Mouse (Mus musculus) liver, embryonic 14.5 days (tissue): Measurements from ENCODE around the gene Atxn1l. TPM values are rescaled to one million over a fixed set of nuclear protein-coding genes. Genes with fewer than 3 reads are reported as not detected.
A peak's percentile ranks its signal among the peaks of the same experiment; 100 is the strongest.

ENCODE experiments used
- ATAC-seq: fragments of 200-750 bp; cut with Nextera tagmentation; 2 replicates; pipeline ENCODE4 v1.8.0; 2017; ENCODE audit warnings: moderate number of reproducible peaks, mild to moderate bottlenecking, moderate library complexity; ENCODE audit not compliant: insufficient read depth
- DNase-seq, 3 experiments: peaks; one replicate each; pipeline ENCODE4 v3.0.0-alpha.2; 2012 to 2013; ENCODE audit warnings: low read depth in 3 of 3, low spot score in 3 of 3
- H3K27ac ChIP-seq: fragments of 300-500 bp; sonication (generic); 2 replicates; pipeline ENCODE4 v1.5.1; 2014; ENCODE audit warnings: moderate library complexity, mild to moderate bottlenecking, control low read depth, inconsistent platforms
- H3K27me3 ChIP-seq: fragments of 300-500 bp; sonication (generic); 2 replicates; pipeline ENCODE4 v1.6.1; 2014; ENCODE audit warnings: mild to moderate bottlenecking, low read length, moderate library complexity; ENCODE audit not compliant: control insufficient read depth, insufficient read depth
- H3K36me3 ChIP-seq: fragments of 300-500 bp; sonication (generic); replicated peaks from 2 replicates; pipeline ENCODE4 v1.6.1; 2014; ENCODE audit warnings: low read depth; ENCODE audit not compliant: control insufficient read depth, insufficient read depth
- H3K4me1 ChIP-seq, 2 experiments: fragments of 200-500 bp in 1 of 2; fragments of 300-500 bp in 1 of 2; sonication (generic) in 1 of 2; replicated peaks; 2 replicates each; pipeline ENCODE4 v1.6.1; 2012 to 2014; ENCODE audit warnings: antibody characterized with exemption in 1 of 2, inconsistent platforms in 1 of 2, low read length in 1 of 2; ENCODE audit not compliant: control insufficient read depth in 2 of 2, insufficient read depth in 2 of 2
- H3K4me2 ChIP-seq: fragments of 300-500 bp; sonication (generic); 2 replicates; pipeline ENCODE4 v1.6.1; 2014; ENCODE audit warnings: low read depth, mild to moderate bottlenecking, control low read depth, moderate library complexity
- H3K4me3 ChIP-seq, 2 experiments: fragments of 200-500 bp in 1 of 2; fragments of 300-500 bp in 1 of 2; sonication (generic) in 1 of 2; 2 replicates each; pipeline ENCODE4 v1.5.1; 2012 to 2014; ENCODE audit warnings: low read depth in 2 of 2, low read length in 2 of 2, mild to moderate bottlenecking in 2 of 2, control low read depth in 1 of 2, inconsistent platforms in 1 of 2, moderate library complexity in 1 of 2; ENCODE audit not compliant: insufficient read depth in 1 of 2
- H3K9ac ChIP-seq: fragments of 300-500 bp; sonication (generic); replicated peaks from 2 replicates; pipeline ENCODE4 v1.6.1; 2014; ENCODE audit warnings: mild to moderate bottlenecking, control low read depth, moderate library complexity
- H3K9me3 ChIP-seq: fragments of 300-500 bp; sonication (generic); 2 replicates; pipeline ENCODE4 v1.6.1; 2016; ENCODE audit warnings: low read length, mixed read lengths; ENCODE audit not compliant: control insufficient read depth
- CTCF ChIP-seq: IDR thresholded peaks from 2 replicates; pipeline ENCODE4 v1.5.1; 2016; ENCODE audit warnings: antibody characterized with exemption, low read depth, control low read depth
- EP300 ChIP-seq: IDR thresholded peaks from 2 replicates; pipeline ENCODE4 v1.6.1; 2016; ENCODE audit warnings: antibody characterized with exemption, low read depth
- WGBS: fragments of 180-500 bp; shearing (Covaris S2); extraction: QIAGEN DNeasy Blood & Tissue Kit; methylation state at CpG from one replicate; pipeline ENCODE4 v1.1.7; 2014; ENCODE audit not compliant: insufficient replicate concordance; 5-methylcytosine and 5-hydroxymethylcytosine counted together
- polyA plus RNA-seq, 2 experiments: library from polyadenylated mRNA; depleted of rRNA in 1 of 2; stranded (reverse) in 1 of 2; unstranded in 1 of 2; fragments of >200 nt; fragmentation: Nextera tagmentation in 1 of 2; extraction: Ambion mirVana in 1 of 2; gene quantifications; 2 replicates each; pipeline versions ENCODE4 v1.2.1 to v1.2.3; 2012 to 2014

Gene Atxn1l
- polyA plus RNA-seq, 2 experiments, result 2.0 to 2.5 TPM

- no peaks in the 10 kb centered on the region for H3K27me3 ChIP-seq
- H3K4me3 ChIP-seq, result peak overlapping the region; percentile 89 to 100
- no peak for ATAC-seq
- peaks cover 7% of the 10 kb centered on the region for H3K36me3 ChIP-seq
- 5% methylated on average over 8 of the region's 8 CpGs for WGBS
- H3K4me2 ChIP-seq, result peak overlapping the region; percentile 86
- peak overlapping the region; percentile 97 for H3K9ac ChIP-seq
- H3K9me3 ChIP-seq, result no peaks in the 10 kb centered on the region
- no peak for DNase-seq
- no peak overlapping the region; the same call in 1 of the 2 replicates for H3K27ac ChIP-seq
- TF ChIP-seq EP300, result no peak
- TF ChIP-seq CTCF, result no peak
- H3K4me1 ChIP-seq, result peaks cover 6% of the 10 kb centered on the region in 2 experiments; a peak in 3 of 4 replicates
These were observed 720 bp downstream of the Atxn1l start for GRCm38 (mm10) chr8:109736819-109737218.

- no peak overlapping the region for H3K4me2 ChIP-seq
- H3K4me3 ChIP-seq, result no peak overlapping the region
- WGBS, result 78% methylated on average over 3 of the region's 3 CpGs
- H3K27me3 ChIP-seq, result no peaks in the 10 kb centered on the region
- H3K4me1 ChIP-seq, result peaks cover 6% of the 10 kb centered on the region in 2 experiments; a peak in 3 of 4 replicates
- TF ChIP-seq CTCF (no peak), EP300 (no peak)
- H3K9me3 ChIP-seq, result no peaks in the 10 kb centered on the region
- no peak overlapping the region for H3K9ac ChIP-seq
- H3K36me3 ChIP-seq, result peaks cover 7% of the 10 kb centered on the region
- DNase-seq (no peak), ATAC-seq (no peak)
- H3K27ac ChIP-seq, result no peak overlapping the region
These were observed 3.5 kb downstream of the Atxn1l start for GRCm38 (mm10) chr8:109734018-109734417.

GRCm38 (mm10) chr8:109731012-109731411, 6.5 kb downstream of the Atxn1l start:
- no peak overlapping the region for H3K9ac ChIP-seq
- no peak for TF ChIP-seq EP300
- TF ChIP-seq CTCF, result no peak
- 59% methylated on average over 3 of the region's 3 CpGs for WGBS
- no peak overlapping the region for H3K27ac ChIP-seq
- H3K36me3 ChIP-seq, result peaks cover 7% of the 10 kb centered on the region
- no peak for DNase-seq
- peaks cover 0 to under 1% of the 10 kb centered on the region in 2 experiments; a peak in 2 of 4 replicates for H3K4me1 ChIP-seq
- no peak for ATAC-seq
- no peaks in the 10 kb centered on the region for H3K27me3 ChIP-seq
- no peak overlapping the region for H3K4me2 ChIP-seq
- no peaks in the 10 kb centered on the region for H3K9me3 ChIP-seq
- no peak overlapping the region for H3K4me3 ChIP-seq

- H3K27ac ChIP-seq, result no peak overlapping the region
These were observed 12.4 kb downstream of the Atxn1l start for GRCm38 (mm10) chr8:109725106-109725505.

GRCm38 (mm10) chr8:109714961-109715360, 22.6 kb downstream of the Atxn1l start:
- no peak overlapping the region for H3K4me3 ChIP-seq
- ATAC-seq (no peak), DNase-seq (no peak)
- H3K4me1 ChIP-seq, result no peaks in the 10 kb centered on the region
- 74% methylated on average over 5 of the region's 5 CpGs for WGBS
- no peaks in the 10 kb centered on the region for H3K9me3 ChIP-seq
- no peaks in the 10 kb centered on the region for H3K27me3 ChIP-seq
- H3K36me3 ChIP-seq, result peaks cover 30% of the 10 kb centered on the region
- no peak overlapping the region for H3K9ac ChIP-seq
- no peak overlapping the region for H3K4me2 ChIP-seq
- H3K27ac ChIP-seq, result no peak overlapping the region
- TF ChIP-seq CTCF, result no peak

More at GRCm38 (mm10) chr8:109725106-109725505, 12.4 kb downstream of the Atxn1l start:
- no peaks in the 10 kb centered on the region for H3K4me1 ChIP-seq
- DNase-seq, result no peak
- H3K27me3 ChIP-seq, result no peaks in the 10 kb centered on the region
- WGBS, result 74% methylated on average over 3 of the region's 3 CpGs
- H3K9me3 ChIP-seq, result no peaks in the 10 kb centered on the region
- TF ChIP-seq EP300 (no peak), CTCF (no peak)
- H3K9ac ChIP-seq, result no peak overlapping the region
- no peak overlapping the region for H3K4me2 ChIP-seq
- H3K4me3 ChIP-seq, result no peak overlapping the region
- H3K36me3 ChIP-seq, result peaks cover 37% of the 10 kb centered on the region
- ATAC-seq, result no peak
